Mouse (Mus musculus) liver, adult 2 months (tissue): ENCODE results near the gene Ulk4.

Experiments used
- CTCF ChIP-seq: fragments of 200-500 bp; IDR thresholded peaks from 2 replicates; pipeline ENCODE4 v1.5.1; 2011; ENCODE audit warnings: low read depth, low read length, control low read depth
- POLR2A ChIP-seq: fragments of 200-500 bp; IDR thresholded peaks from 2 replicates; pipeline ENCODE4 v1.6.1; 2011; ENCODE audit warnings: low read length, control low read depth; ENCODE audit not compliant: insufficient read depth; ENCODE audit errors: extremely low read depth

- no peak for TF ChIP-seq CTCF
- TF ChIP-seq POLR2A: no peak
These were observed 5.4 kb downstream of the Ulk4 start for GRCm38 (mm10) chr9:121271561-121271960.
